Mouse (Mus musculus) ovary, postnatal 14 days (tissue): Measurements from ENCODE around the gene Ppm1f.
"Not testable (repeated sequence)": the region's sequence is repeated elsewhere in the genome, so short reads cannot be mapped to it uniquely, and the experiment has no call there.

ENCODE experiments used
- DNase-seq: peaks from one replicate; pipeline ENCODE4 v3.0.0; 2022; ENCODE audit warnings: low spot score

The Ppm1f gene

DNA sequence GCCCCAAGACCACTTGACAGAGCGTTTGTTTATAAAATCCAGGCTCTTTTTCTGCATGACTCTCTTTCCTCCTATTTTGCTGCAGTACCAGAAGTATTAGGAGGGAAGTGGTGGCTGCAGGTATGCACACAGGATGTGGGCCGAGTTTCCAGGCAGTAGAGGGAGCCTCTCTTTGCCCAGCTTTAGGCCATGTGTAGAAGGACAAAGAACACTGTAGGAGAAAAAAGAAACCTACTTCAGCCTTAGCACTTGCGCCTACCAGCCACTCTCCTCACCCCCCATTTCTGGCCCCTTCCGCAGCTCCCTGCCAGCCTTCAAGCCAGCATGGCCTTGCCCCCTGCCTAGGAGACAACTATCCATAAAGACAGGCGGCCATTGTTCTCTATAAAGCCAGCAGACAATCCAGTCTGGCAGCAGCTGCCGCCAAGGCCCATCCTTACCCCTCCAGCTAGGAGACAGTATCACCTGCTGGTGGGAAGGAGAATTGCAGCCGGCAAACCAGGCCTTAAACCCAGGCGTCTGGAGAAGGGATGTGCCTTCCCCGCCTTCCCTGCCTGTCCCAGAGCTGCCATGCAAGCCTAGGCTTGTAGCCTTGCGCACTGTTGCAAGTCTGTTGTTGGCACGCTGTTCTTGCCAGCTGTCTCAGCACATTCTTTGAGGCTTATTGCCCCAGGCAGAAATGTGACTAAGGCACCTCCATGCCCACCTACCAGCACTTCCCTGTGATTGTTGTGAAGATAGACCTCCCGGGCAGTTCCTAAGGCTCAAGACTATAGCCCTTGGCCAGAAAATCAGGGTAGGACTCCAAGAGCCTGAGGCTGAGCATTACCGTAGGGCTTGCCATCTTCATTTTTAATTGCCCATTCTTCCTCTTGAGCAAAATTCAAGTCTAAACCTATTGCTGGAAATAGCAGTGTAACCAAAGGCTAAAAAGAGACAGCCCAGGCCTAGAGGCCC is 15.7 kb downstream of the Ppm1f start:
- DNase-seq, result peak; percentile 57

DNA sequence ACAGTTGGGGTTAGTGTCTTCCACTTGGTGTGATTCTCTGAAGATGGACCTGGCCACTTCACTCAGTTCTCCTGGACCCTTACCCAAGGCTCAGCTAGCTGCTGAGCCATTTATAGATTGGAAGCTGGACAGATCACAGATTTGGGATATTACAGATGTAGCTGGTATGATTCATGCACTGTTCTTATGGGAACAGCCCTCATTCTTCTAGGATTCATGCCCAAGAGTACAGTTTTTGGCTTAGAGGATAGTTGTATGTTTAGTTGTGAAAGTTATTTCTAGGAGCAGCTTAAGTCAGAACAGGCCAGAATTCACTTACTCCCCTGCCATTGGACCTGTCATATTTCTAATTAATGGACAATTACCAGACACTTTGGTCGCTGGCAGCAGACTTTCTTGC is 17.2 kb downstream of the Ppm1f start:
- DNase-seq, result no peak

GRCm38 (mm10) chr16:16918441-16919117 is 22.3 kb downstream of the Ppm1f start:
- no peak for DNase-seq

GRCm38 (mm10) chr16:16921021-16921435 is 24.8 kb downstream of the Ppm1f start:
- peak; percentile 26 for DNase-seq

GRCm38 (mm10) chr16:16924481-16924880 is 28.2 kb downstream of the Ppm1f start:
- no peak for DNase-seq

GRCm38 (mm10) chr16:16926536-16926935 is 30.3 kb downstream of the Ppm1f start:
- DNase-seq, result no peak

GRCm38 (mm10) chr16:16928908-16929307 is 32.6 kb downstream of the Ppm1f start:
- not testable (repeated sequence) for DNase-seq

GRCm38 (mm10) chr16:16930326-16930725 is 34.1 kb downstream of the Ppm1f start:
- DNase-seq, result no peak

DNA sequence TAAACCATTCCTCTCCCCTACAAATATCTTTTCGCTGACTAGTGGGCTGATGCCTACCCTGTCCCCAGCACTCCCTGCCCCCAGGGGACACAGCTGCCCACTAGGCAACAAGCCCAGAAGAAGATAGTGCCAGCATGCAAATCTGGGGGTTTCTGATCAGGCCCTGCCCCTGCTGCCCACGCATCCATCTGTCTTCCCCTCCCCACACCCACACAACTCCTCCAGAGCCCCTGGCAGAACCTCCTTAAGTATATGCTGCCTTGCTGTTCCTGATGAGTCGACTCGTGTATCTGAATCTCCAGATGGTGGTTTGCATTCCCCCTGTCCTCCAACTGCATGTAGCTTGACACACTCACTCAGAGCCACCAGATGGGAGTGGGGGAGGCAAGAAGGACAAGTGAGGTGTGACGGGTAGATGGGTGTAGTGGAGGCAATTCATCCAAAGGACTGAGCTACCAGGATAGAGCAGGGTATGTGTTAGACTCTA is 34.6 kb downstream of the Ppm1f start:
- no peak for DNase-seq

- DNase-seq, result no peak
Measured at GRCm38 (mm10) chr16:16939543-16939942, 43.3 kb downstream of the Ppm1f start.

- DNase-seq, result no peak
Measured at GRCm38 (mm10) chr16:16941078-16941477, 44.8 kb downstream of the Ppm1f start.

DNA sequence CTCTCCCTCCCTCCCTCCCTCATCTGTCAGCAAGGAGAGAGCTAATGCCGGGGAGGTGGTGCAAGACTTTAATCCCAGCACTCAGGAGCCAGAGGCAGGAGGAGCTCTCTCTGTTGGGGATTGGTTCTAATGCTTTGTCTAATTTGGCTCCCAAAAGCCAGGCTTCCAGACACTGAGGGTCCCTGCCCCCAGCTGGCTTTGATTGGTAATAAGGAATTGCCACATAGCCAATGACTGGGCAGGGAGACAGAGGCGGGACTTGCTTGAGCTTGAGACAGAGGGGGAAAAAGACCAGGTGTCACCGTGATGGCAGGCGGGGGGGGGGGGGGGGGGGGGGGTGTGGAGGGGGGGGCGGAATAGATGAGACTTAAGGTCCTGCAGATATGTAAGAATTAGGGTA is 62.3 kb downstream of the Ppm1f start:
- DNase-seq, result no peak

DNA sequence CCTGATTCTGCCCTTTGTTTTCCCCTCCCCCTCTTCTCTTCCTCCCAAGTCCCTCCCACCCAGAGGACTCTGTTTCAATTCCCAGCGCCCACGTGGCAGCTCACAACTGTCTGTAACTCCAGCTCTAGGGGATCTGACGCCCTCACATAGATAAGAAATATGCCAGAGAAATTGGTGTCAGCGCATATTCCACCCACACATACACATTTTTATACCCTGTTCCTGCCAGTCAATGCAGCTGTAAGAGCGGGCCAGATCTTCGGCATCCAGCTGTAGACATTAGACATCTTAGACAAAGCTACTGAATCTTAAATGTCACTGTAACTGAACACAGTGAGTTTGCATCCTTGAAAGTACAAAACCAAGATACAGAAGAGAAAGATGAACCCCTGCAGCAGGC is 63.6 kb downstream of the Ppm1f start:
- no peak for DNase-seq

DNA sequence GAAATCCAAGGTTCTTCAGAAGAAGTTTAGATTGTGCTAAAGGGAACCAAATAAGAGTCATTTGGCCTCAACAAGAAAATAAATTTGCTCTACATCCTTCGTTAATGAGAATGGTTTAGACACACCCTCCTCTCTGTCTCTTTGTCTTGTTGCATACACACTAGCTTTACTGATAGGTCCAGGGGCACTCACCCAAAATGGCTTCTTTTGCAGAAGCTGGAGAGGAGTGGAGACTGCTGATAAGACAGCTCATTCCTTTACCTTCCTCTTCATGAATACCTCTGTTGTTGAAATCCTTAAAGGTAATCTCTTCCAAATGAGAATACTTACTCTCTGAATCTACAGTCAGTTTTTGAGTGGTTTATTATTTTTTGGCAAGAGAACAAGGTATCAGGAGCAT is 68.9 kb downstream of the Ppm1f start:
- no peak for DNase-seq

DNA sequence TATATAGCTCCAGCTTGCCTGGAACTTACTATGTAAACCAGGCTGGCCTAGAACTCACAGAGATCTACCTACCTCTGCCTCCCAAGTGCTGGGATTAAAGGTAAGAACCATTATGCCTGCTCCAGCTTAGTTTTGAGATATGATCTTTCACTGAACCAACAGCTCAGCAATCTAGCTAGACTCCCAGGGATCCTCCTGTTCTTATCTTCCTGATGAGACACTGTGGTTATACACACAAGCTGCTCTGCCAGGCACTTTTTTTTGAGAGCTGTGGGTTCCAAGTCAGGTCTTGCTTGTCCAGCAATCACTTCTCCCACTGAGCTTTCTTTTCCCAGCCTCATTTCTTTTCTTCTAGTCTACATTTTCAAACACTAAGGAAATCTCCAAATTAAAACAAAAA is 70.0 kb downstream of the Ppm1f start:
- no peak for DNase-seq
